Comparison of ENCODE assay signal across 18 mouse cellular contexts in genomic region chr11:83449298-83449697, GRCm38 (mm10). TPM values are rescaled to one million over a fixed set of nuclear protein-coding genes. Genes with fewer than 3 reads are reported as not detected.
DNase-seq lines count a peak whose midpoint lies in the region; ATAC-seq and TF ChIP-seq lines count a peak whose summit lies in the region.
"Had no signal": no experiment of that assay in that cellular context is flagged by ENCODE, and none has a peak within 500 bp of the region (broad histone marks: within the 10 kb centered on the region; RNA-seq: fewer than 3 reads in every experiment).

No protein-coding gene starts in this region.

- TF ChIP-seq EP300 in heart, postnatal 0 days (IDR thresholded peaks at IDR 0.05; ENCODE audit: low read depth), result no peak
- peak; percentile 18; the same call in 1 of the 2 replicates for TF ChIP-seq EP300 in lung, postnatal 0 days (IDR thresholded peaks at IDR 0.05)

- ATAC-seq in heart, postnatal 0 days (ENCODE audit: insufficient read depth, low read depth), result peak; percentile 3; the same call in 1 of the 2 replicates
- peak; percentile 19; the same call in 1 of the 2 replicates for ATAC-seq in lung, embryonic 15.5 days (ENCODE audit: borderline replicate concordance, extremely low read depth, low FRiP score, low TSS enrichment)
- ATAC-seq in lung, postnatal 0 days, result peak; percentile 46

- H3K9ac ChIP-seq in heart, postnatal 0 days (replicated peaks; ENCODE audit: low read depth, low read length), result no peak overlapping the region
- no peak overlapping the region for H3K9ac ChIP-seq in lung, embryonic 15.5 days
- H3K9ac ChIP-seq in lung, postnatal 0 days (replicated peaks; ENCODE audit: low read depth), result no peak overlapping the region
- H3K9ac ChIP-seq: liver, embryonic 15.5 days had no signal

- TF ChIP-seq CTCF in heart, postnatal 0 days (IDR thresholded peaks at IDR 0.05; ENCODE audit: low read depth), result no peak
- no peak for TF ChIP-seq CTCF in lung, adult 2 months (IDR thresholded peaks at IDR 0.05; ENCODE audit: insufficient read depth, low read length)
- TF ChIP-seq CTCF in lung, postnatal 0 days (IDR thresholded peaks at IDR 0.05), result no peak

- H3K4me1 ChIP-seq in heart, postnatal 0 days (ENCODE audit: control insufficient read depth, insufficient read depth), result peaks cover 38% of the 10 kb centered on the region
- H3K4me1 ChIP-seq in lung, embryonic 15.5 days, result peaks cover 36% of the 10 kb centered on the region
- H3K4me1 ChIP-seq in lung, adult 2 months (ENCODE audit: control insufficient read depth, insufficient read depth, low read length), result peaks cover 24% of the 10 kb centered on the region
- H3K4me1 ChIP-seq in lung, postnatal 0 days (ENCODE audit: insufficient read depth, low read depth, low read length), result peaks cover 28% of the 10 kb centered on the region

- peak overlapping the region; percentile 43 for H3K27ac ChIP-seq in heart, postnatal 0 days (ENCODE audit: low read depth)
- H3K27ac ChIP-seq in lung, embryonic 15.5 days, result peak overlapping the region; percentile 38; the same call in 1 of the 2 replicates
- 0 out of 2 replicates have a peak overlapping the region, but pooled peaks have one; percentile 32 for H3K27ac ChIP-seq in lung, postnatal 0 days (ENCODE audit: low read length)
- H3K27ac ChIP-seq: liver, embryonic 15.5 days had no signal

- no peak for TF ChIP-seq POLR2A in lung, adult 2 months (IDR thresholded peaks at IDR 0.05; ENCODE audit: borderline replicate concordance, extremely low read depth, low read depth, low read length)

- H3K27me3 ChIP-seq in heart, postnatal 0 days (ENCODE audit: control insufficient read depth, insufficient read depth, low read length), result peaks cover 13% of the 10 kb centered on the region
- H3K27me3 ChIP-seq in lung, embryonic 15.5 days, result peaks cover 20% of the 10 kb centered on the region
- H3K27me3 ChIP-seq in lung, postnatal 0 days (replicated peaks; ENCODE audit: insufficient read depth, low read length), result peaks cover 5% of the 10 kb centered on the region; the same call in 1 of the 2 replicates

- H3K4me3 ChIP-seq in heart, postnatal 0 days (ENCODE audit: low read depth, low read length), result no peak overlapping the region
- H3K4me3 ChIP-seq in lung, embryonic 15.5 days, result no peak overlapping the region
- no peak overlapping the region for H3K4me3 ChIP-seq in lung, adult 2 months (replicated peaks; ENCODE audit: extremely low read depth, low read depth, low read length)
- no peak overlapping the region for H3K4me3 ChIP-seq in lung, postnatal 0 days (ENCODE audit: low read depth, low read length)
- H3K4me3 ChIP-seq: liver, embryonic 15.5 days; myocyte had no signal

- H3K36me3 ChIP-seq in heart, postnatal 0 days (replicated peaks; ENCODE audit: control insufficient read depth, insufficient read depth, low read length), result no peaks in the 10 kb centered on the region
- H3K36me3 ChIP-seq in lung, embryonic 15.5 days, result no peaks in the 10 kb centered on the region
- no peaks in the 10 kb centered on the region for H3K36me3 ChIP-seq in lung, postnatal 0 days (ENCODE audit: insufficient read depth, low read length)
- H3K36me3 ChIP-seq: liver, embryonic 15.5 days had no signal

- H3K9me3 ChIP-seq in heart, postnatal 0 days (replicated peaks; ENCODE audit: control insufficient read depth, low read length), result no peaks in the 10 kb centered on the region
- no peaks in the 10 kb centered on the region for H3K9me3 ChIP-seq in lung, embryonic 15.5 days
- no peaks in the 10 kb centered on the region for H3K9me3 ChIP-seq in lung, postnatal 0 days (ENCODE audit: low read length)
- H3K9me3 ChIP-seq: liver, embryonic 15.5 days had no signal

- DNase-seq in embryo, embryonic 11 days, result peak; percentile 50
- no peak for DNase-seq in embryo, embryonic 10 days (ENCODE audit: low spot score)
- no peak for DNase-seq in heart, postnatal 0 days (ENCODE audit: low spot score)
- DNase-seq in heart, postnatal 4 days, result no peak
- no peak for DNase-seq in lung, adult 2 months
- peak; percentile 49 for DNase-seq in lung, postnatal 0 days (ENCODE audit: low spot score)
- DNase-seq in right cerebral cortex, postnatal 4 days, result no peak
- DNase-seq: B cell, adult 2 months; cerebellum, postnatal 36 days; layer of hippocampus, postnatal 36 days; right cerebral cortex, postnatal 25 days; thymus, postnatal 25 days had no signal

- no peak overlapping the region for H3K4me2 ChIP-seq in heart, postnatal 0 days (ENCODE audit: low read depth, low read length)
- no peak overlapping the region for H3K4me2 ChIP-seq in lung, embryonic 15.5 days
- no peak overlapping the region for H3K4me2 ChIP-seq in lung, postnatal 0 days (replicated peaks; ENCODE audit: low read depth, low read length)
- H3K4me2 ChIP-seq: liver, embryonic 15.5 days had no signal

- 44% methylated on average over 4 of the region's 4 CpGs for WGBS in heart, postnatal 0 days
- WGBS in lung, embryonic 15.5 days, result 26% methylated on average over 4 of the region's 4 CpGs
- WGBS in lung, adult 2 months, result 30% methylated on average over 4 of the region's 4 CpGs
- WGBS in lung, postnatal 0 days, result 26% methylated on average over 4 of the region's 4 CpGs

RNA-seq across cellular contexts. Expression of gene 1700020L24Rik, which starts 11.8 kb away (rescaled TPM):
- total RNA-seq in heart, postnatal 0 days (2014; rRNA removed; ENCODE audit: low replicate concordance), result 4.2 TPM in 1 of 2 replicates, not detected in the other
- 0.81 and 1.1 TPM in 2 replicates for polyA plus RNA-seq in heart, postnatal 0 days (2015; fragmentation: Nextera tagmentation; extraction: Ambion mirVana)
- total RNA-seq in heart, postnatal 4 days (2021), result under 1 TPM in 1 of 2 experiments, not detected in 1; 0.56 TPM
- 0.18 and 0.29 TPM in 2 replicates for polyA plus RNA-seq in lung, embryonic 15.5 days (2015; fragmentation: Nextera tagmentation; extraction: Ambion mirVana)
- polyA plus RNA-seq in lung, adult 2 months (2012; rRNA removed), result 0.54 TPM in 1 of 2 replicates, not detected in the other
- 0.23 and 0.54 TPM in 2 replicates for polyA plus RNA-seq in lung, postnatal 0 days (2015; fragmentation: Nextera tagmentation; extraction: Ambion mirVana)
- total RNA-seq: gastrocnemius, postnatal 4 days; layer of hippocampus, postnatal 36 days had no signal

RNA-seq across cellular contexts. Expression of gene Mmp28, which starts 13.6 kb away (rescaled TPM):
- 7.8 and 24.7 TPM in 2 replicates for total RNA-seq in heart, postnatal 0 days (2014; rRNA removed; ENCODE audit: low replicate concordance)
- polyA plus RNA-seq in heart, postnatal 0 days (2015; fragmentation: Nextera tagmentation; extraction: Ambion mirVana), result 3.7 and 4.3 TPM in 2 replicates
- 1 to 10 TPM; 7.0 to 7.1 TPM for total RNA-seq in heart, postnatal 4 days (2021)
- polyA plus RNA-seq in lung, embryonic 15.5 days (2015; fragmentation: Nextera tagmentation; extraction: Ambion mirVana), result 2.5 and 2.7 TPM in 2 replicates
- polyA plus RNA-seq in lung, adult 2 months (2012; rRNA removed), result 20.1 and 33.3 TPM in 2 replicates
- polyA plus RNA-seq in lung, postnatal 0 days (2015; fragmentation: Nextera tagmentation; extraction: Ambion mirVana), result 4.2 and 5.1 TPM in 2 replicates

RNA-seq across cellular contexts. Expression of gene Gas2l2, which starts 20.0 kb away (rescaled TPM):
- not detected in 2 replicates for total RNA-seq in heart, postnatal 0 days (2014; rRNA removed; ENCODE audit: low replicate concordance)
- polyA plus RNA-seq in heart, postnatal 0 days (2015; fragmentation: Nextera tagmentation; extraction: Ambion mirVana), result 0.15 TPM in 1 of 2 replicates, not detected in the other
- not detected for total RNA-seq in heart, postnatal 4 days (2021)
- 0.32 and 0.35 TPM in 2 replicates for polyA plus RNA-seq in lung, embryonic 15.5 days (2015; fragmentation: Nextera tagmentation; extraction: Ambion mirVana)
- polyA plus RNA-seq in lung, adult 2 months (2012; rRNA removed), result 2.8 TPM in 2 replicates
- polyA plus RNA-seq in lung, postnatal 0 days (2015; fragmentation: Nextera tagmentation; extraction: Ambion mirVana), result 1.8 and 2.2 TPM in 2 replicates
- total RNA-seq: adrenal gland, adult 18-20 months had no signal
- polyA plus RNA-seq: limb, embryonic 11.5 days; liver, embryonic 15.5 days; myocyte had no signal

RNA-seq across cellular contexts. Expression of gene Taf15, which starts 23.6 kb away (rescaled TPM):
- total RNA-seq in heart, postnatal 0 days (2014; rRNA removed; ENCODE audit: low replicate concordance), result 1.6 and 6.0 TPM in 2 replicates
- 4.2 and 4.7 TPM in 2 replicates for polyA plus RNA-seq in heart, postnatal 0 days (2015; fragmentation: Nextera tagmentation; extraction: Ambion mirVana)
- total RNA-seq in heart, postnatal 4 days (2021), result 10 to 100 TPM; 59.2 to 62.8 TPM
- 11.0 and 11.3 TPM in 2 replicates for polyA plus RNA-seq in lung, embryonic 15.5 days (2015; fragmentation: Nextera tagmentation; extraction: Ambion mirVana)
- 8.5 and 10.7 TPM in 2 replicates for polyA plus RNA-seq in lung, adult 2 months (2012; rRNA removed)
- polyA plus RNA-seq in lung, postnatal 0 days (2015; fragmentation: Nextera tagmentation; extraction: Ambion mirVana), result 3.2 and 4.4 TPM in 2 replicates

RNA-seq across cellular contexts. Expression of gene Rasl10b, which starts 40.4 kb away (rescaled TPM):
- total RNA-seq in heart, postnatal 0 days (2014; rRNA removed; ENCODE audit: low replicate concordance), result 31.1 and 45.3 TPM in 2 replicates
- 7.9 and 9.2 TPM in 2 replicates for polyA plus RNA-seq in heart, postnatal 0 days (2015; fragmentation: Nextera tagmentation; extraction: Ambion mirVana)
- total RNA-seq in heart, postnatal 4 days (2021), result 10 to 100 TPM; 31.5 to 32.3 TPM
- polyA plus RNA-seq in lung, embryonic 15.5 days (2015; fragmentation: Nextera tagmentation; extraction: Ambion mirVana), result 1.3 and 1.8 TPM in 2 replicates
- polyA plus RNA-seq in lung, adult 2 months (2012; rRNA removed), result 1.9 and 2.4 TPM in 2 replicates
- polyA plus RNA-seq in lung, postnatal 0 days (2015; fragmentation: Nextera tagmentation; extraction: Ambion mirVana), result 0.80 and 1.2 TPM in 2 replicates

Comparison
In these comparisons a context has a peak if more than half of its experiments do, and no peak if none do; other contexts are left out.
1. DNase-seq: peak in embryo, embryonic 11 days (single experiment) and lung, postnatal 0 days (single experiment); none in embryo, embryonic 10 days (single experiment), heart, postnatal 0 days (single experiment), heart, postnatal 4 days (single experiment), lung, adult 2 months (single experiment) and right cerebral cortex, postnatal 4 days (single experiment).
2. Peak in every context shown above with its lines, with median percentiles within 50 percentile points of each other: ATAC-seq and H3K27ac ChIP-seq.